Mouse (Mus musculus): ENCODE measurements around the gene Cmip.

Cmip gene

DNA sequence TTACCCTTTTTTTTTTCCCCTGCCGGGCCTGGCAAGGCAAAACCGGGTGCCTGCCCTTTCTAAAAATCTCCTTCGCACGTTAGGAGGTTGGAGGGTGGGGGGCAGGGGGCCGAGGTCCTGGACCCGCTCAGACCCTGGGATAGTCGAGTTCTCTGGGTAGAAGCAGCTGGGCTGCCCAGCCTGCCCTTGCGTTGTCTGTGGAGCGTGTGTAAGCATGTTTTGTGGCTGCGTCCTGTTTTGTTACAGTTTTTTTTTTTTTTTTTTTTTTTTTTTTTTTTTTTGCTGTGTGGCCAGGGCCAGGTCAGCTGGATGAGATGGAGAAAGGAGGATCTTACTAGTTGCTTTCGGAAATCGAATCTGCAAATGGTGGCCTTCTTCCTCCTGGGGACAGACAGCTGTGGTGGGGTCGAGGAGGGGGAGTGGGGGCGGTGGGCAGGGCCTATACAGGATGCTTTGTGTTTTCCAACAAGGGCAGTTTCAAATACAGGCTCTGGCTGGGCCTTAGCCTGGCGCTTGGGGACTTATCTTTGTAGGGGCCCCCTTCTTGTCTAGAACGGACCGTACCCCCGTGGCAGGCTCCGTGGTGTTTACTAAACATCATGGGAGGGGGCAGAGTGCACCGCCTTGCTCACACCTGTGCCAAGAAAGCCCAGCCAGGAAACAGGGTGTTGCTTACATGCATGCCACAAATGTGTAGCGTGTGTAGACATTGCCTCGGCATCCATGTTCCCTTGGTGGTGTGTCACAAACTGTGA, 1.1 kb downstream of the Cmip start:
- DNase-seq (ENCODE audit: low spot score in 2 of 2): peak; percentile 37 to 43

DNA sequence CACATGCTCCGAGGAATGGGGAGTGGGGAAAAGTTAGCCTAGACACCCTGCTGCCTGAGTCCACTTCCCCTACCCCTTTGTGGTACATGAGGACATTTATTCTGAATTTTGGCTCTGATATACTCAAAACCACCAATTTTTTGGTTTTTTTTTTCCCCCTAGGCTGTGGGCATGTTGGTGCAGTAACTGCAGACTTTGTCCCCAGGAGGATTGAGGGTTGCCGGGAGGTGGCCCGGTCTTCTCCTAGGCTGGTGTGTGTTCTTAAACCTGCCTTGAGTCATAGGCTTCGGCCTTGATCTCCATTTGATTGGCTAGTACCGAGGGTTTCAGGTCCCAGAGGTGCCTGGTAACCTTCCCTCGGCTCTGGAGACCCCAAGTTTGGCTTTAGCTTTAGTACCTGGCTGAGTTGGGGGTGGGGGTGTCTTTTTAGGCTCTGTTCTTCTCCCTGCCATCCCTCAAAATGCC, 1.7 kb downstream of the Cmip start:
- DNase-seq (ENCODE audit: low spot score in 2 of 2): no peak

DNA sequence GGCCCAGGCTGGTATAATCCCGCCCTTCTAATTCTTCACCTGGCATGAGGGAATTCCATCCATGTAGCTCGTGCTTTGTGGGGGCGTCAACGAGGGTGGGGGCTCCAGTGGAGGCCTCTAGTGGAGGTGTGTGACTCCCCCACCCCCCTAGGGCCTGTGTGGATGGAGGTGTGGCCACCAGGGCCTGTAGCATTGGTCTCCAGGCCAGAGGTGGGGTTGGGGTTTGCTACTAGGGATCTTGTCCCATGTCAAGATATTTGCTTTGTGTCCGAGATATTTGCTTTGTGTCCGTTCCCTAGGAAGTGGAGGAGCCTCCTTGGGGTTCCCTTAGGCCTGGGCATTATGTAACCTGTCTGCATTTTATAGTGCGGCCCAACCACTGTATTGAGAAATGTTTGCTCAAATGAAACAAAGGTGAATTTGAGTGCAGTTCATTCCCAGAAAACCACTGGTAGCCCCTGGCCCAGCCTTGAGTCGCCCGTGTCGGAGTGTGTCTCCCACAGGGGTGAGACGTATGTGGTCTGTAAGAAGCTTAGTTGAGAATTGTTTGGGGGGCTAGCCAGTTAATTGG, 2.7 kb downstream of the Cmip start:
- DNase-seq (ENCODE audit: low spot score in 2 of 2): peak; percentile 34 to 55

DNA sequence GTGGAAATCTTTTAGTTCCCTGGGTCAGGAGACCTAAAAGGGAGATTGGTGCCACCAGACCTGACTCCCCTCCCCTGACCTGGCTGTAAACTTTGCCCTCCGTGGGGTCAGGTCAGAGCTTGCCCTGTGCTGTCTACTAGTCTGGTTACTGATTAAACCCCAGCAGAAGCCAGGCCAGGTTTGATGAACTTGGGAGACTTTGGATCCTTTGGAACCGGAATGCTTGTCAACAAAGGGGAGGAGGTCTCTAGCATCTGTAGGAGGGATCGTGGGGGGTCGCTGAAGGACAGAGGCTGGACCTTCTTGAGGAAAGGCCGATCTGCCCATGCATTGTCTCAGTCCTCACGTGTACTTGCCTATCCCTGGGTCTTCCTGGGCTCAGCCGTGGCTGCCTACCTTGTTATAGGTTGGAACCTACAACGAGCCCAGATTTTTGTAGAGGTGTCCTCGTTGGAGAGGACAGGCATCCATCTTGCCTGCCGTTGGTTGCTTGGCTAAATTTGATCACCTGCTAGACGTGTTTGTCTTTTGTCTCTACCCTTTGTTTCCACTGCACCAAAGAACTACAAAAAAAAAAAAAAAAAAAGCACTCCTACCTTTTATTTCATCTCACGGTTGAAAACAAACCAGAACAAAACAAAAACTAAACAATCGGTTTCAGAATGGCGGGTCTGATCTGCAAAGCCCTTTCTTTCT, 3.5 kb downstream of the Cmip start:
- DNase-seq (ENCODE audit: low spot score in 2 of 2): no peak

DNA sequence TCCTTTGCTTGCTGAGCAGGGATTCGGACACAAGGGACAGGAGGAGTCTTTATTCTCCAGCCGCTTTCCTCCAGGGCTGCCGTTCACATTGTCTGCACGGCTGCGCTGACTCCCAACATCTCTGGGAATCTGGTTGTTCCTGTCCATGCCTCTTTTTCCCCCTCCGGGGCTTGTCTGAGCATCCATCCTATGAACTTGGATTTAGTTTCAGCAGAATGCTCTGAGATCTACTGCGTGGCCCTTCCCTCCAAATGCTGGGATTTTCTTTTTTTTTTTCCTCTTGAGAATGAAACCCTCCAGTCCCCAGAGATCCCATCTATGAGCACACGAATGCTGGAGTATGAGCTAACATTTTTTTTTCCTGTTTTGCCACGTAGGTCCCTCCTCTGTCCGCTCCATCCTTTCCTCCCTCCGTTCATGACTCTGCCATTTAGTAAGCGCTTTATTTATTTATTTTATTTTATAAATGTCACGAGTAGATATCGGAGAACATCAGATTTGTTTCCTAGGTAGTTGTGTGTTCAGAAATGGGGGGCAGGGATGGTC, 4.1 kb downstream of the Cmip start:
- no peak for DNase-seq (ENCODE audit: low spot score in 2 of 2)

DNA sequence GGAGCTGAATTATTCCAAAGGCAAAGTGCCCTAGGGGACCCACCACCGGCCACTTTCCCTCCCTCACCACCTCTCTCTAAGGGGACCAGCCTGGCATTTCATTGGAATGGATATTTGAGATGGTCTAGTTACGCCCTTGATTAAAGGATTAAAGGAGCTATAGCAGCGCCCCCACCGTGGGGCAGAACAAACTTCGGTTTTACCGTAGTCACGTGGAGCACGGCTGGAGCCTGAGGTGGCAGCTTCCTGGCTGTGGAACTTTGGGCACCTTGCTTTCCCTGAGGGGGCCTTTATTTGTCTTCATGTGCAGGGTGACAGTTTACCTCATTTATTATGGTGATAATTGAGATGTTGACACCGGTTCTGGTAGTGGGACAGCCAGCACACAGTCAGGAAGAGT, 4.8 kb downstream of the Cmip start:
- no peak for DNase-seq (ENCODE audit: low spot score in 2 of 2)

DNA sequence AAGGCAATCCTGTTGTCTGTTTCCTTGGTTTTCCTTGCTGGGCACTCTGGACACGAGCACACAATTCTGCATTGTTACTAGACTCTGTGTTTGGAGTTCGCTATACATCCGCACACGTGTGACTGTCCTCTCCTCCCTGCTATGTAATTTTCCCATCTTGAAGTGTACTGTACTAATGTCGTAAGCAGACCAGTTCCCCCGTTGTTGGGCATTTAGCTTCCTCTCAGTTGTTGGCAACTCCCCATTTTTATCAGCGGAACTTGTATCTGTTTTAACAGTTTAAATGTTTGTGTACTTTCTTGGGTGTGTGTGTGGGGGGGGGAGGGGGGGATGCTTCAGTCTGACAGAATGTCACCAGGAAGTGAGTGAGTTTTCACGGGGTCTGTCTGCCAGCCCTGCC, 5.8 kb downstream of the Cmip start:
- no peak for DNase-seq (ENCODE audit: low spot score in 2 of 2)

DNA sequence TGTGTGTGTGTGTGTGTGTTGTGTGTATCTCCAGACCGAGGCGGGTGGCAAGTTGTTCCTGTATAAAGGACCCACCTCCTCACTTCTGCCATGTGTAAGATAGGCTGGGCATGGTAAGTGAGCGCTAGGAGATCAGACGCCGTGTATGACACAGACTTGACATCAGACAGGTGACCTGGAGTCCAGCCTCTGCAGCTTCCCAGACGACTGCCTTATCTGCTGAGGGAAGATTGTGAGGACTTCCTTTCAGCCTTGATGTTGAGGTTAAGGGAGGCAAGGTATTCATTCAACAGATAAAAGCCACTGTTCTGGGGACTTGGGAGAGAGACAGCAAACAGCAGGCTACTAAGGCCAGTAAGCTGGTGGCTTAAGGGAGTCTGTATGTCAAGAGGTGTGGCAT, 6.6 kb downstream of the Cmip start:
- DNase-seq (ENCODE audit: low spot score in 2 of 2): no peak

DNA sequence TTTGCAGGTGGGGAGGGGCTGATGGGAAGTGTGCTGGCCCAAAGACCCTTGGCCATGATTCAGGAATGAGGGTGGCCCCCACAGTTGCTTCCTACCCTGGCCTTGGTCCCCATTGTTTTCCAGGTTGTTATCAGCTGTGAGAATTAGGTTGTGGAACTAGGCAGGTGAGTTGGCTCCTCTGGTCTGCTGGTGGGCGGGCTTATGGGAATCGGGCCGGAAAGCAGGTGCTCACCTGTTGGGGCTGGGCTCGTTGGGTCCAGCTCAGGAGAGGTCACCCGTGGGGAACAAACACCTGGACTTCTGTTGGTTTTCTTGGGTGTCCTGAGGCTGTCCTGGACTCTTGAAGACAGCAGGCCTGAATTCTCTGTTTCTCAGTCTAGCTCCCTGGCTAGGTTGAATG, 8.2 kb downstream of the Cmip start:
- DNase-seq (ENCODE audit: low spot score in 2 of 2): no peak

DNA sequence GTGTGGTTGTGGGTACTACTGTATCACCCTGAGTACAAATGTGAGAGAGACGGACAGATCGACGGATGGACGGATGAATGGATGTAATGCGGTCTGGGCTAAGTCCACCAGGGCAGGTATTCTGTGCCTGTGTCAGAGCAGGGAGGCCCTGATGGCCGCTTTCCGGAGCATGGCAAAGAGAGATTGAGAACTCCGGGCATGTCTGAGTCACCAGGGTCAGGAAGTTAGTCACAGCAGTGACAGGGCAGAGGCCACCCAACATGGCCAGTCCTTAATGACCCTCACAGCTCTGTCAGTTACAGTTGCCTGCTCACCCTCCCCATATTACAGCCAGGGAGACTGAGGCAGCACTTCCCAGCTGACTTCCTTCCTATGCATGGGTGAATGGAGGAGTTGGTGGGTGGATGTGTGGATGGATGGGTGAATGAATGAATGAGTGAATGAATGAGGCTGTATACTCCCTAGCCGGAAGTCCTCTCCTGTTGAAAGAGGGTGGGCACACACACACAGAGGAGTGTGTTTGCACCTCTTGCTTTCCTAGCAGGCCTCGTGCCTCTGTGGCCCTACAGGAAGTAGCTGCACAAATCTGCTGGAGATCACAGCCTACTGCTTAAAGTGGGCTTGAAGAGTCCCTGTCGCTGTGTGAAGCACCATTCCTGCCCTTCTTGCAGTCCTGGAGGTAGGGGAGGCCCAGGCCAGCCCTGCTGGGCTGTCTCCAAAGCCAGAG, 10.7 kb downstream of the Cmip start:
- no peak for DNase-seq (ENCODE audit: low spot score in 2 of 2)

DNA sequence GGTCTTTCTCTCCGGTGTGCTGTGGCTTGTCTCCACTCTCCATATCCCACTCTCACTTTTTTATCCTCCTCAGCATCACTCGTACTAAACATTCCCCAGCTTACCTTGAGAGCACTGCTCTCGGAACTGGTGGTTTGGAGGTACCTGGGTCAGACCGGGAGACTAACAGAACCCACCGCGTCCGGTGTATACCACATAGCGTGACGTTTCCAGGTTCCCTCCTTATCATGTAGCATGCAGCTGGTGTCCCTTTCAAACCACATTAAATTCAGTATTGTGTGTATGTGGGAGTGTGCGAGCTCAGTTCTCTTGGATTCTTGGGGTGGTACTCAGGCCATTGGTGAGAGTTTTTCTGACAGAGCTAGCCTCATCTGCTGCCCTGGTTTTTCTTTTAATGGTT, 21.4 kb downstream of the Cmip start:
- no peak for DNase-seq (ENCODE audit: low spot score in 2 of 2)

DNA sequence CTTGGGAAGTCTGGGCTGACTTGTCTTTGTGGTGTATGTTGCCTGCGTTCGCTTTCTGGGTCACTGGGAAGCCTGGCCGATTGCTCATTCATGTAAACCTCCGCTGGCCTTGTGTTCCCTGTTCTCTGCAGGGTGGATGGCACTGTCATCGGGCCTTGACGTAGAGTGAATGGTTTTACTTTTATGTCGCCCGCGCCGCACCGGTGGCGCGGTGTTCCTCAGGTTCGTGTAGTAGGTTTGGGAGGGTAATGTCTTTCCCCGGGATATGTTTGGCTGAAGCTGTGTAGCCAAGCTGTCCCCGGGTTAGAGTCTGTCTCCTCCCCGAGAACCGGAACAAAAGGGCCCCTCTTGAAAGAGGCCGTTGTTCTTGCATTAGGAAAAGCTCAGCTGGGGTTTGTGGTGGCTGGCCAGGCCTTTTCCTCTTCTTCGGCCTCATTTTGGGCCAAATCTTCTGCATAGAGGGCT, 21.8 kb downstream of the Cmip start:
- DNase-seq (ENCODE audit: low spot score in 2 of 2): no peak

DNA sequence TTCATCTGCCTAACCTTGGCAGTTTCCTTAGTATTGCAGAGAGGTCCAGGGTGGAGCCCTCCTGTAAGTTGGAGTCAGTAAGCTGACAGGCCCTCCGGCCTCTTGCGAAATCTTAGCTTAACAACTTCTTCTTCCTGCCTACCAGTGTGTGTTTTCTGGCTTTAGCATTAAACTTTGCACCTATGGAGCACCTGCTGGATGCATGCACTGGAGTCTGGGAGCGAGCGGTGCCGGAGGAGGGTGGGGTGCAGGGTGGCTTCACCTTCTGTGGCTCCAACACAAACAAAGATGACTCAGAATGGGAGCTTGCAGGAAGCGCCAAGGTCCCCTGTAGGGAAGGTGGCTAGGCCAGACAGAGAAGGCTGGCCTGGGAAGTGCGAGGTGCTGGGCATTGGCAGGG, 23.6 kb downstream of the Cmip start:
- peak; percentile 48 for DNase-seq (ENCODE audit: low spot score in 2 of 2)

DNA sequence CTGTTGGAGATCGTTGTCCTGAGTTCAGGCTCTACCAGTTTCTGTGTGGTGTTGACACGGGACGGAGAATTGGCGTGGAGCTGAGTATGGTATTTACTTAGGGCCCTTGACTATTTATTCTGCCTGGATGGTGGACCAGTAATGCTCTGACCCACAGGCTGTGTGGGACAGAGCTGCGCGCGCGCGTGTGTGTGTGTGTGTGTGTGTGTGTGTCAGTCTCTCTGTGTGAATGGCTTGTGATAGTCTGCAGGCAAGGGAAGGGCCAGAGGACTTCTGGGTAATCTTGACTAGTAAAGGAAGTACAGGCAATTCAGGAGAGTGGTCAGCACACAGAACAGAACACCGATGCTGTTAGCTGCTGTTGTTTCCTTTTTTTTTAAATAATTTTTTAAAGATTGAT, 24.8 kb downstream of the Cmip start:
- no peak for DNase-seq (ENCODE audit: low spot score in 2 of 2)

DNA sequence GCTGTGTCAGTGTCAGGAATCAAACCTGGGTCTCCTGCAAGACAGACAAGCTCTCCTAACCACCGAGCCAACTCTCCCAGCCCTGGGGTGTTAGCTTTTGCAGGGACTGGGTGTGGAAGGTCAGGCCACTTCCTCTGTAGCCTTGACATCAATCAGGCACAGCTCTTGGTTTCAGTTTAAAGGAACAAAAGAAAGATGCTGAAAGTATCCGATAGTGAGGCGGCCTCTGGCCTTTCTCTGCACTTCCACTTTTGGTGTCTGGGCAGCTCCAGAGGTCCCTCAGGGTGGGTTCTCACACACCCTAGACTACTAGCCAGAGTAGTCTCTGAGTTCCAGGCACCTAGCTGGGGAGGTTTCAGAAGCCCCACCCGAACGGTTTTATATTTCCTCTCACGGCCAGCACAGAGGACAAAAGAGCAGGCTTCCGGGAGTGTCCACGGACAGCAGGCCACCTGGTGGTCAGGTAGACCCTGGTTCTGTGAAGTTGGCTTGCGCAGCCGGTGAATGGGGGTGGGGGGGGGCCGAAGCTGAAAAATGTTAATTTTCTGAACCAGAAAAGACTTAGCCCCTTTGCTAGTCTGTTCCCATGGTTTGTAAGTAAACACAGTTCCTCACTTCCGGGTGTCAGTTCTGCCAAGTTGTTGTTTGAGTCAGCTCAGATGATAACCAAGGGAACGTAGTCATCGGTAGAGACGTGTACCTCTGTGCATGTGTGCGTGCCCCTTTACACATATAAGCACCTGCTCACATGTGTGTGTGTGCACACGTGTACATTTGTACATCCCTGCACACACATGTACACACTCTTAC, 25.5 kb downstream of the Cmip start:
- DNase-seq (ENCODE audit: low spot score in 2 of 2): no peak

DNA sequence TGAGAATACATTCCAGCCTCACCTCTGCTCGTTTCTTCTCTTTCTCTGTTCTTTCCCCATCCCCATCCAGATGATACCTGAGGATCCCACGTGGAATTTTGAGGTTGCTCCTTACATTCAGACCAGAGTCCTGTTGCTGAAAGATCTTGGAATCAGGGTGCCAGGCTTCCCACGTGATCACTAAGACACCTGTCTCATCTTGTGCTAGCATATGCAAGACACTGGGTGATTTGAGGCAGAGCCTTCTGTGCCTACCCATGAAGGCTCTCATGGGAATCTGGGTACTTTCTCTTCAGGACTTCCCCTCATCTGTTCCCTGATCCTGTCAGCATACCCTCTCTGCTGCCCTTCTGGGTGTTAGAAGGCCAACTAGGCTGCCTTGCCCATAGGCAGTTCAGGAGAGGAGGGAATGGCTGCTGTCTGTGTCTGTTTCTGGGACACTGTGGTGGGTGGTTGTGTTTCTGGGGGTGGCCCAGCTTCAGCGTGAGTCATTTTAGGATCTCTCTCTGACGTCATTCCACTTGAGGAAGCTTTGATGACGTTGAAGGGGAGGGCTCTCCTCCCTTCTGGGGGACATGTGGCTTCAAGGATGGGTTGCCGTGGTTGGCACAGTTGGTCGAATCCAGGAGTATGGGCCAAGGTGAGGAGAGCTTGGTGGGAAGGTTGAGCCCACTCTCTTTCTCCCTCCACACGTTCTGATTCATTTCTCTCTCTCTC, 28.1 kb downstream of the Cmip start:
- DNase-seq (ENCODE audit: low spot score in 2 of 2): no peak

DNA sequence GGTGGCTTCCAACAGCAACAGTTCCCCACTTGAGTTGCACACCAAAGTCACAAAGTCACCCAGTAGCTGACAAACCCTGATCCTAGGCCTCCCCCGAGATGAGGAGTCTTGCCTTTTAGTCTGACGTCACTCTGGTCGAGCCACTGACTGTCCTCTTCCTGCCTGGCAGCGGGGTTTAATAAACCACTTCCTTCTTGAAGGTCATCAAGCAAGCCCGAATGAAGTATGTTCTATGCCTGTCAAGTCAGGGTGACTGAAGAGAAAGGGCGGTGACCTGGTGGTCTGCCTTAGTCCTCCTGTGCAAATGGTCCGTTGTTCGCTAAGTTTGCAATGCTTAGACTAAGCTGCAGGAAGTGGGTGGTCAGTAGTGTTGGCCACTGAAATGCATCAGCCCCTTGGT, 31.1 kb downstream of the Cmip start:
- no peak for DNase-seq (ENCODE audit: low spot score in 2 of 2)

DNA sequence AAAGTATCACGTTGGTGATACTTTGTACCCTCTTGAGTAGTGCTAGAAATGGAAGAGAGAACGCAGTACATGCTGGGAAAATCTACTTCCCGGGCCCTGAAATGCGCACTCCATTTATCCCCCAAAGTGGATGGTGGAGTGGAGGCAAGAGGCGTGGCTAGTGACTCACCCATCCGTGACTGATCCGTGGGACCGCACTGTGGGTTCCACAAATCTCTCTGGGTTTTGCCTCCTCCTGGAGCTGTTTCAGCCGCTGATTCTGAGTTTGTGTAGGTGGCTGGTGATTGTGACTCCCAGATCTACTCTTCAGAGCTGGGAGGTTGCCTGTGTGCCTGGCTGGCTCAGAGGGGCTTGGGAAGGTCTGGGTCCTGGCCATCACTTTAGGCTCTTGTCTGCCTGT, 32.2 kb downstream of the Cmip start:
- DNase-seq (ENCODE audit: low spot score in 2 of 2): no peak

DNA sequence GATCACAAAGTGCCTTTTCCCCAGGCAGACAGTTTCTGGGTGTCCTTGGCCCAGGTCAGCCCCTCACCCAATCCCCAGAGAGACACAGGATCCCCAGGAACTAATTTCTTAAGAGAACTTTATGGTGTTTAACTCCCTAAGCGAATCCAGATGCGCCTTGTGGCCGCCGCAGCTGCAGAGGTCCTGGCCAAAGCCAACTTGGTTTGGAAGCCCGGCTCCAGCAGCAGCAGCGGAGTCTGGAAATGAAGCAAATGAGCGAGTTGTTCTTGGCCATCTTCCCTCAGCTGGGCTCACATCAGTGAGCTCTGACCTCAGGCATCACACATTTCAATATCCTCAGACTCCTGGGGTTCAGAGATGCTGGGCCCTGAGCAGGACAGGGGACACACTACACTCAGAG, 33.6 kb downstream of the Cmip start:
- no peak for DNase-seq (ENCODE audit: low spot score in 2 of 2)

DNA sequence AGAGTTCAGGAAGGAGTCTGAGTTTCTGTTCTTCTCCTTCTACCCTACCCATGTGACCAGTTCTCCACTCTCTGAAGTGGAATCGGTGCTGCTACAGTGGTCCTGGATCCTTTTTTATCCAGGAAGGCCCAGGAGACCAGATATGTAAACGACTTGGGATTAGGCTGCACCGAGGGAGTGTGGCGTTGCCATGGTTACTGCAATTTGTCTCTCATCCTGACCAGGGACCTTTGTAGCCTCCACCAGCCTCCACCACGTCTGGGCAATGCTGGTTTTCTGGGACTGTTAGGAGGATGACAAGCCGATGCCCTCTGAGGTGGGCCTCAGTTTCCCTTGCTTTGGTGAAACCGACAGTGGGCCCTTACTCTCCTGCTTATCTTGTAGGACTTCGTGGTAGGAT, 35.4 kb downstream of the Cmip start:
- DNase-seq (ENCODE audit: low spot score in 2 of 2): no peak

DNA sequence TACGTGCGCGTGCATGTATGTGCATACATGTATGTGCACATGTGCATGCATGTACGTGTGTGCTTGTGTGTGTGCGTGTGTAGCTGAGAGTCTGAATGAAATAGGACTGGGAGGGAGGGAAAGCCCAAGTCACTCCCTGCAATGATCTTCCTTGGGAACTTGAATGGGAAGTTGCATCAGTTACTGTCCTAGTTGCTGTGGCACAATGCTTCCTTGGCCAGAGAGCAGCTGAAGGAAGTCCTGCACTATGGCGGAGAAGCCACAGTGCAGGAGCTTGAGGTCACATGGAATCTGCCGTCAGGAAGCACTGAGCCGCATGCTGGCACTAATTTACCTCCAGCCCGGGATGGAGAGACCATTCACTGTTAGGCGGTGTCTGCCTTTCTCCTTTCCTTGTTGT, 37.9 kb downstream of the Cmip start:
- no peak for DNase-seq (ENCODE audit: low spot score in 2 of 2)

All from urinary bladder, adult 18-20 months (tissue).